Mouse (Mus musculus): ENCODE results near the gene Doc2b.

Gene Doc2b

GRCm38 (mm10) chr11:75793351-75793750 is 2.5 kb downstream of the Doc2b start:
- in situ Hi-C loops (cut with MboI, MseI) = no loop called here

GRCm38 (mm10) chr11:75792535-75792934 is 3.3 kb downstream of the Doc2b start:
- in situ Hi-C loops (cut with MboI, MseI) = no loop called here

GRCm38 (mm10) chr11:75785897-75786296 is 10.0 kb downstream of the Doc2b start:
- in situ Hi-C loops (cut with MboI, MseI) = no loop called here

- in situ Hi-C loops (cut with MboI, MseI) = loop anchor here (5.0 kb wide), 1 partner anchor 119 kb away; no protein-coding TSS in a partner anchor
These were observed 12.1 kb downstream of the Doc2b start for GRCm38 (mm10) chr11:75783799-75784198.

- in situ Hi-C loops (cut with MboI, MseI) = loop anchor here (5.0 kb wide), 1 partner anchor 120 kb away; no protein-coding TSS in a partner anchor
These were observed 13.9 kb downstream of the Doc2b start for GRCm38 (mm10) chr11:75781919-75782318.

- in situ Hi-C loops (cut with MboI, MseI) = no loop called here
These were observed 19.9 kb downstream of the Doc2b start for GRCm38 (mm10) chr11:75775919-75776318.

- in situ Hi-C loops (cut with MboI, MseI) = loop anchor here (5.0 kb wide), 1 partner anchor 195 kb away; no protein-coding TSS in a partner anchor
These were observed 23.3 kb downstream of the Doc2b start for GRCm38 (mm10) chr11:75772562-75772961.

GRCm38 (mm10) chr11:75769206-75769605 is 26.6 kb downstream of the Doc2b start:
- in situ Hi-C loops (cut with MboI, MseI) = no loop called here

- in situ Hi-C loops (cut with MboI, MseI) = no loop called here
These were observed 27.5 kb downstream of the Doc2b start for GRCm38 (mm10) chr11:75768091-75768989.

GRCm38 (mm10) chr11:75767014-75767413 is 28.8 kb downstream of the Doc2b start:
- in situ Hi-C loops (cut with MboI, MseI) = no loop called here

- in situ Hi-C loops (cut with MboI, MseI) = no loop called here
These were observed 30.7 kb downstream of the Doc2b start for GRCm38 (mm10) chr11:75765161-75765560.

- in situ Hi-C loops (cut with MboI, MseI) = no loop called here
These were observed 31.3 kb downstream of the Doc2b start for GRCm38 (mm10) chr11:75764521-75765023.

GRCm38 (mm10) chr11:75762708-75763107 is 33.1 kb downstream of the Doc2b start:
- in situ Hi-C loops (cut with MboI, MseI) = no loop called here

GRCm38 (mm10) chr11:75760785-75761184 is 35.1 kb downstream of the Doc2b start:
- in situ Hi-C loops (cut with MboI, MseI) = no loop called here

- in situ Hi-C loops (cut with MboI, MseI) = no loop called here
These were observed 37.3 kb downstream of the Doc2b start for GRCm38 (mm10) chr11:75758553-75758952.

- in situ Hi-C loops (cut with MboI, MseI) = no loop called here
These were observed 39.2 kb downstream of the Doc2b start for GRCm38 (mm10) chr11:75756687-75757086.

- in situ Hi-C loops (cut with MboI, MseI) = no loop called here
These were observed 44.8 kb downstream of the Doc2b start for GRCm38 (mm10) chr11:75751082-75751481.

- in situ Hi-C loops (cut with MboI, MseI) = no loop called here
These were observed 45.3 kb downstream of the Doc2b start for GRCm38 (mm10) chr11:75750537-75750936.

- in situ Hi-C loops (cut with MboI, MseI) = no loop called here
These were observed 51.1 kb downstream of the Doc2b start for GRCm38 (mm10) chr11:75744761-75745160.

GRCm38 (mm10) chr11:75741615-75742014 is 54.2 kb downstream of the Doc2b start:
- in situ Hi-C loops (cut with MboI, MseI) = no loop called here

GRCm38 (mm10) chr11:75740204-75740603 is 55.6 kb downstream of the Doc2b start:
- in situ Hi-C loops (cut with MboI, MseI) = no loop called here

GRCm38 (mm10) chr11:75738477-75738821 is 57.4 kb downstream of the Doc2b start:
- in situ Hi-C loops (cut with MboI, MseI) = loop anchor here (10.0 kb wide), 1 partner anchor 204 kb away; the partner anchor contains the start of gene Slc43a2
